13 mouse cellular contexts compared by ENCODE assay signal in genomic region chr14:120764386-120764785, GRCm38 (mm10).
DNase-seq lines count a peak whose midpoint lies in the region; ATAC-seq and TF ChIP-seq lines count a peak whose summit lies in the region.
"Had no signal": no experiment of that assay in that cellular context is flagged by ENCODE, and none has a peak within 500 bp of the region (broad histone marks: within the 10 kb centered on the region; RNA-seq: fewer than 3 reads in every experiment).

No protein-coding gene starts in this region.

- H3K36me3 ChIP-seq in hindbrain, embryonic 14.5 days (replicated peaks; ENCODE audit: control insufficient read depth, insufficient read depth): no peaks in the 10 kb centered on the region
- H3K36me3 ChIP-seq in hindbrain, embryonic 11.5 days (ENCODE audit: control insufficient read depth, insufficient read depth, low read length): no peaks in the 10 kb centered on the region
- no peaks in the 10 kb centered on the region for H3K36me3 ChIP-seq in lung, embryonic 14.5 days (ENCODE audit: insufficient read depth)
- H3K36me3 ChIP-seq in macrophage (ENCODE audit: inconsistent target): no peaks in the 10 kb centered on the region
- H3K36me3 ChIP-seq: limb, embryonic 15.5 days; neural tube, embryonic 13.5 days had no signal

- H3K4me2 ChIP-seq in hindbrain, embryonic 14.5 days (replicated peaks): no peak overlapping the region
- no peak overlapping the region for H3K4me2 ChIP-seq in hindbrain, embryonic 11.5 days (replicated peaks; ENCODE audit: low read depth, low read length)
- H3K4me2 ChIP-seq in lung, embryonic 14.5 days: no peak overlapping the region
- H3K4me2 ChIP-seq: limb, embryonic 15.5 days; neural tube, embryonic 13.5 days had no signal

- ATAC-seq in hindbrain, embryonic 14.5 days (ENCODE audit: low FRiP score): no peak
- ATAC-seq in hindbrain, embryonic 11.5 days (ENCODE audit: low FRiP score): no peak
- no peak for ATAC-seq in lung, embryonic 14.5 days (ENCODE audit: insufficient read depth)
- ATAC-seq in Patski: no peak
- ATAC-seq: intestine, embryonic 16.5 days had no signal

- no peak overlapping the region for H3K4me3 ChIP-seq in hindbrain, embryonic 14.5 days (replicated peaks; ENCODE audit: low read length)
- H3K4me3 ChIP-seq in hindbrain, embryonic 11.5 days (ENCODE audit: low read depth, low read length): no peak overlapping the region
- no peak overlapping the region for H3K4me3 ChIP-seq in lung, embryonic 14.5 days (ENCODE audit: low read depth, low read length)
- no peak overlapping the region for H3K4me3 ChIP-seq in macrophage (ENCODE audit: inconsistent target)
- H3K4me3 ChIP-seq: limb, embryonic 15.5 days; neural tube, embryonic 13.5 days had no signal

- POLR2A ChIA-PET in Patski (lab: Charles Lee): no interaction called here

- no peaks in the 10 kb centered on the region for H3K9me3 ChIP-seq in hindbrain, embryonic 14.5 days (ENCODE audit: control insufficient read depth, low read length)
- H3K9me3 ChIP-seq in hindbrain, embryonic 11.5 days (ENCODE audit: control insufficient read depth, low read length): no peaks in the 10 kb centered on the region
- H3K9me3 ChIP-seq in lung, embryonic 14.5 days (ENCODE audit: low read depth, low read length): no peaks in the 10 kb centered on the region
- H3K9me3 ChIP-seq: limb, embryonic 15.5 days; neural tube, embryonic 13.5 days had no signal

- in situ Hi-C loops in Patski (cut with MboI; ENCODE audit: low pct_unique_long_range_greater_than_20kb): loop anchor here (25.0 kb wide), 1 partner anchor 527 kb away; no protein-coding TSS in a partner anchor

- TF ChIP-seq CTCF in lung, embryonic 14.5 days (IDR thresholded peaks at IDR 0.05; ENCODE audit: low read depth): peak; percentile 47
- peak; percentile 16 for TF ChIP-seq CTCF in Patski (IDR thresholded peaks at IDR 0.05)

- CTCF ChIA-PET in Patski (lab: Charles Lee): interaction anchor here (0.7 to 0.8 kb wide), 2 partner anchors 27 to 689 kb away, joined by 3 read pairs; no protein-coding TSS in a partner anchor

- H3K4me1 ChIP-seq in hindbrain, embryonic 14.5 days (replicated peaks; ENCODE audit: control insufficient read depth, insufficient read depth, low read length): no peaks in the 10 kb centered on the region
- H3K4me1 ChIP-seq in hindbrain, embryonic 11.5 days (replicated peaks; ENCODE audit: control insufficient read depth, insufficient read depth, low read length): no peaks in the 10 kb centered on the region
- no peaks in the 10 kb centered on the region for H3K4me1 ChIP-seq in lung, embryonic 14.5 days (ENCODE audit: insufficient read depth)
- H3K4me1 ChIP-seq: neural tube, embryonic 13.5 days had no signal

- no peaks in the 10 kb centered on the region for H3K27me3 ChIP-seq in hindbrain, embryonic 14.5 days (ENCODE audit: control insufficient read depth, insufficient read depth, low read length)
- no peaks in the 10 kb centered on the region for H3K27me3 ChIP-seq in hindbrain, embryonic 11.5 days (ENCODE audit: control insufficient read depth, insufficient read depth, low read length)
- no peaks in the 10 kb centered on the region for H3K27me3 ChIP-seq in lung, embryonic 14.5 days (ENCODE audit: insufficient read depth, low read length)
- H3K27me3 ChIP-seq in Patski: peaks cover 4% of the 10 kb centered on the region
- H3K27me3 ChIP-seq: limb, embryonic 15.5 days; neural tube, embryonic 13.5 days had no signal

- 63% methylated on average over 3 of the region's 3 CpGs for WGBS in hindbrain, embryonic 14.5 days
- 83% methylated on average over 3 of the region's 3 CpGs for WGBS in hindbrain, embryonic 11.5 days
- WGBS in lung, embryonic 14.5 days: 58% methylated on average over 3 of the region's 3 CpGs
- 73% methylated on average over 3 of the region's 3 CpGs for WGBS in macrophage (ENCODE audit: missing documents)

- H3K9ac ChIP-seq in hindbrain, embryonic 14.5 days: no peak overlapping the region
- no peak overlapping the region for H3K9ac ChIP-seq in hindbrain, embryonic 11.5 days (ENCODE audit: low read depth, low read length)
- no peak overlapping the region for H3K9ac ChIP-seq in lung, embryonic 14.5 days
- H3K9ac ChIP-seq: limb, embryonic 15.5 days; neural tube, embryonic 13.5 days had no signal

- DNase-seq in hindbrain, embryonic 14.5 days (ENCODE audit: low spot score): peak; percentile 76
- no peak for DNase-seq in hindbrain, embryonic 11.5 days (ENCODE audit: low spot score)
- peak; percentile 80 for DNase-seq in lung, embryonic 14.5 days
- DNase-seq in lung, postnatal 14 days: no peak
- no peak for DNase-seq in Patski (ENCODE audit: low read depth, low spot score)
- DNase-seq in spleen, postnatal 14 days (ENCODE audit: low spot score in 2 of 2): no peak
- DNase-seq: cerebellum, adult 9-11 months; kidney, postnatal 4 days; thymus, adult 18-20 months had no signal

- H3K27ac ChIP-seq in hindbrain, embryonic 14.5 days: no peak overlapping the region
- H3K27ac ChIP-seq in hindbrain, embryonic 11.5 days (ENCODE audit: low read depth, low read length): no peak overlapping the region
- H3K27ac ChIP-seq in lung, embryonic 14.5 days (ENCODE audit: low read depth): no peak overlapping the region
- peak overlapping the region; percentile 88; the same call in 1 of the 2 replicates for H3K27ac ChIP-seq in macrophage
- H3K27ac ChIP-seq: limb, embryonic 15.5 days; neural tube, embryonic 13.5 days had no signal

- no peaks in the 10 kb centered on the region for H3K79me2 ChIP-seq in macrophage (ENCODE audit: inconsistent target)

Comparison
In these comparisons a context has a peak if more than half of its experiments do, and no peak if none do; other contexts are left out.
1. DNase-seq: peak in hindbrain, embryonic 14.5 days (single experiment) and lung, embryonic 14.5 days (single experiment); none in hindbrain, embryonic 11.5 days (single experiment), lung, postnatal 14 days (single experiment), Patski (single experiment) and spleen, postnatal 14 days (0 of 2).